Mouse (Mus musculus) E14TG2a.4 (cell line): ENCODE measurements around the gene Pth2r.

Experiments
- H3K27me3 ChIP-seq: 2 replicates; pipeline ENCODE4 v1.6.1; 2014; ENCODE audit warnings: low read length, control low read depth; ENCODE audit not compliant: insufficient read depth
- H3K36me3 ChIP-seq: 2 replicates; pipeline ENCODE4 v1.6.1; 2014; ENCODE audit warnings: low read length, control low read depth; ENCODE audit not compliant: insufficient read depth
- H3K4me1 ChIP-seq: replicated peaks from 2 replicates; pipeline ENCODE4 v1.6.1; 2014; ENCODE audit warnings: low read depth, low read length, control low read depth
- H3K4me3 ChIP-seq: replicated peaks from 2 replicates; pipeline ENCODE4 v1.5.1; 2014; ENCODE audit warnings: mild to moderate bottlenecking, low read length
- H3K9me3 ChIP-seq: 2 replicates; pipeline ENCODE4 v1.6.1; 2014; ENCODE audit warnings: low read length, control low read depth
- CTCF ChIP-seq: conservative IDR thresholded peaks from 2 replicates; pipeline ENCODE4 v1.5.1; 2014; ENCODE audit warnings: low read length
- NANOG ChIP-seq: IDR thresholded peaks from 2 replicates; pipeline ENCODE4 v1.6.1; 2014; ENCODE audit warnings: borderline replicate concordance, low read length, mixed read lengths
- POU5F1 ChIP-seq: IDR thresholded peaks from 2 replicates; pipeline ENCODE4 v1.6.1; 2014; ENCODE audit warnings: low read length, borderline replicate concordance

Gene Pth2r

GRCm38 (mm10) chr1:65281756-65282155 is at the start of gene Pth2r:
TSS of gene Pth2r (plus strand) at chr1:65282056.
- H3K4me1 ChIP-seq: no peaks in the 10 kb centered on the region
- no peak for TF ChIP-seq CTCF
- no peak for TF ChIP-seq NANOG
- no peak for TF ChIP-seq POU5F1
- no peaks in the 10 kb centered on the region for H3K27me3 ChIP-seq

GRCm38 (mm10) chr1:65237712-65238111 is 44.1 kb upstream of the Pth2r start:
- H3K9me3 ChIP-seq: no peaks in the 10 kb centered on the region
- H3K4me1 ChIP-seq: no peaks in the 10 kb centered on the region
- TF ChIP-seq CTCF (no peak), NANOG (no peak), POU5F1 (no peak)
- peaks cover 35% of the 10 kb centered on the region for H3K36me3 ChIP-seq
- no peak overlapping the region for H3K4me3 ChIP-seq
- H3K27me3 ChIP-seq: no peaks in the 10 kb centered on the region

More at GRCm38 (mm10) chr1:65281756-65282155, at the start of gene Pth2r:
- no peak within 1 kb of the TSS for H3K4me3 ChIP-seq
- H3K9me3 ChIP-seq: peaks cover 11% of the 10 kb centered on the region
- H3K36me3 ChIP-seq: peaks cover 12% of the 10 kb centered on the region

- TF ChIP-seq NANOG (no peak), CTCF (no peak), POU5F1 (no peak)
- no peak overlapping the region for H3K4me3 ChIP-seq
- H3K4me1 ChIP-seq: no peaks in the 10 kb centered on the region
- H3K9me3 ChIP-seq: no peaks in the 10 kb centered on the region
- H3K27me3 ChIP-seq: no peaks in the 10 kb centered on the region
- H3K36me3 ChIP-seq: peaks cover 50% of the 10 kb centered on the region
These were observed 36.2 kb upstream of the Pth2r start for GRCm38 (mm10) chr1:65245637-65246036.

- TF ChIP-seq POU5F1 (no peak), NANOG (no peak), CTCF (no peak)
These were observed 1.4 kb upstream of the Pth2r start for GRCm38 (mm10) chr1:65280461-65280860.

GRCm38 (mm10) chr1:65282766-65283165 is 910 bp downstream of the Pth2r start:
- Histone ChIP-seq H3K36me3 (peaks cover 6% of the 10 kb centered on the region; the same call in 1 of the 2 replicates), H3K27me3 (no peaks in the 10 kb centered on the region), H3K9me3 (0 out of 2 replicates have a peak, but pooled peaks cover under 1% of the 10 kb centered on the region), H3K4me3 (no peak overlapping the region), H3K4me1 (no peaks in the 10 kb centered on the region)
- TF ChIP-seq CTCF (peak; percentile 61), NANOG (no peak)

More at GRCm38 (mm10) chr1:65280461-65280860, 1.4 kb upstream of the Pth2r start:
- H3K4me1 ChIP-seq: no peaks in the 10 kb centered on the region
- peaks cover 18% of the 10 kb centered on the region for H3K36me3 ChIP-seq
- no peak overlapping the region for H3K4me3 ChIP-seq
- peaks cover 16% of the 10 kb centered on the region for H3K9me3 ChIP-seq
- no peaks in the 10 kb centered on the region for H3K27me3 ChIP-seq

- H3K9me3 ChIP-seq: no peaks in the 10 kb centered on the region
- H3K27me3 ChIP-seq: peaks cover 18% of the 10 kb centered on the region
- TF ChIP-seq NANOG (no peak), CTCF (no peak), POU5F1 (no peak)
- H3K36me3 ChIP-seq: no peaks in the 10 kb centered on the region
- no peak overlapping the region for H3K4me3 ChIP-seq
- H3K4me1 ChIP-seq: peaks cover 19% of the 10 kb centered on the region
These were observed 26.6 kb downstream of the Pth2r start for GRCm38 (mm10) chr1:65308476-65308875.

GRCm38 (mm10) chr1:65311214-65311933 is 29.5 kb downstream of the Pth2r start:
- H3K9me3 ChIP-seq: no peaks in the 10 kb centered on the region

GRCm38 (mm10) chr1:65312118-65312517 is 30.3 kb downstream of the Pth2r start:
- TF ChIP-seq CTCF (peak; percentile 36), POU5F1 (no peak)
- Histone ChIP-seq H3K27me3 (peaks cover 20% of the 10 kb centered on the region), H3K36me3 (no peaks in the 10 kb centered on the region), H3K9me3 (no peaks in the 10 kb centered on the region), H3K4me3 (no peak overlapping the region), H3K4me1 (peaks cover 14% of the 10 kb centered on the region)

More at GRCm38 (mm10) chr1:65311214-65311933, 29.5 kb downstream of the Pth2r start:
- peaks cover 20% of the 10 kb centered on the region for H3K27me3 ChIP-seq
- H3K4me1 ChIP-seq: peaks cover 19% of the 10 kb centered on the region
- H3K4me3 ChIP-seq: peak overlapping the region; percentile 81
- no peaks in the 10 kb centered on the region for H3K36me3 ChIP-seq
- no peak for TF ChIP-seq NANOG
- no peak for TF ChIP-seq CTCF
- no peak for TF ChIP-seq POU5F1

GRCm38 (mm10) chr1:65312896-65313295 is 31.0 kb downstream of the Pth2r start:
- H3K36me3 ChIP-seq: no peaks in the 10 kb centered on the region
- H3K9me3 ChIP-seq: no peaks in the 10 kb centered on the region
- peaks cover 20% of the 10 kb centered on the region for H3K27me3 ChIP-seq
- H3K4me3 ChIP-seq: no peak overlapping the region
- TF ChIP-seq POU5F1 (no peak), NANOG (no peak), CTCF (no peak)
- peaks cover 11% of the 10 kb centered on the region for H3K4me1 ChIP-seq
